Mouse (Mus musculus): ENCODE measurements around the gene Fam163b.

Gene Fam163b

GRCm38 (mm10) chr2:27085801-27086200 is 56.5 kb downstream of the Fam163b start:
- no peak for DNase-seq

DNA sequence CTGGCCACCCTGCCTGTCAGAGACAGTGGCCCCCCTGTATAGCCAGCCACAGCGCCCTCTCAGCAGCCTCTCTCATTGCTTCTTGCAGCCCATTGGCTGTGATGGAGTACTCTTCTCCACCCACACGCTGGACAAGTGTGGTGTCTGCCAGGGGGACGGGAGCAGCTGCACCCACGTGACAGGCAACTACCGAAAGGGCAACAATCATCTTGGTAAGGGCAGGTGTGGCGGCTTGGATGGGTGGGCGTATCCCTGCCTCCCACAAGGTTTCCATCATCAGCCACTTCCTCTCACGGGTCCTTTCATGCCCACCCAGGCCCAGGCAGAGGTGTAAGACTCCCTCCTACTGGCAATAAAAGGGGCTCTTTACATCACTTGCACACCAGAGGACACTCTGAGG is 57.3 kb downstream of the Fam163b start:
- DNase-seq, result peak; percentile 44 to 69

GRCm38 (mm10) chr2:27083761-27084475 is 58.4 kb downstream of the Fam163b start:
- DNase-seq, result no peak

DNA sequence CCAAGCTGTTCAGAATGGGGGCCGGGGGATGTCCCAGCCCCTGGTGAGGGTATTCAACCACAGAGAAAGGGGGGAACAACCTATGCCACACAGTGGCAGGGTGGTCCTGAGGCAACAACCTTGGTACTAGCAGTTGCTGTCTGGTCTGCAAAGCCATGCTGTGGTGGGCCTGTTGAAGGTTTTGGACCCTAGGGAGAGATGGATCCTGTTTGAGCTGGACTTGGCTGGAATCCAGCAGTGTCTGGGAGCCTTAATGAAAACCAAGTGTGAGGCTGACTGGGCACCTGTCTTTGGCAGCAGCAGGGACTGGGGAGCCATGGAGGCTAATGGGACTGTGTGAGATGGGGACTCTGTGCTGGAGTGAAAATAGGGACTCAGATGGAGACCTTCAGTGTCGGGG is 62.6 kb downstream of the Fam163b start:
- no peak for DNase-seq

DNA sequence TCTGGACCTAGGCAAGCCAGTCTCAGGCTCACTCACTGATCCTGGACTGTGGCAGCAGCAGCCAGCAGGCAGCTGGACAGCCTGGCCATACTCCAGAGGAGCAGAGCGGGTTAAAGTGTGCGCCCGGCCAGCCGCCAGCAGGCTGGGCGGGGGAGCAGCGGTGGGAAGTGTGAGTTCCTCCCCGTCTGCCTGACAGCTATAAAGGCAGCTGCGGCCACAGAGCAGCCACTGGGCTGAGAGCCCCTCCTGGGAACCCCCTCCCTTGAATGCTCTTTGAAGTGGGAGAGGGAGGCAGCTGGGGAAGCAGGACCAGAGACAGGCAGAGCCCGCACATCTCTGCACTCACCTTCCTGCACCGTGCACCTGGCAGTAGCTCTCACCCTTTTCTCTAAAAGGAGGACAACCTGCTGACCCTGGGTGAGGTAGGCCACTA is 63.1 kb downstream of the Fam163b start, which contains the start of gene Adamtsl2:
Gene Adamtsl2 (plus strand): TSS at position 228 of the 433 bp plus-strand sequence.
- peak; percentile 61 to 75 for DNase-seq

DNA sequence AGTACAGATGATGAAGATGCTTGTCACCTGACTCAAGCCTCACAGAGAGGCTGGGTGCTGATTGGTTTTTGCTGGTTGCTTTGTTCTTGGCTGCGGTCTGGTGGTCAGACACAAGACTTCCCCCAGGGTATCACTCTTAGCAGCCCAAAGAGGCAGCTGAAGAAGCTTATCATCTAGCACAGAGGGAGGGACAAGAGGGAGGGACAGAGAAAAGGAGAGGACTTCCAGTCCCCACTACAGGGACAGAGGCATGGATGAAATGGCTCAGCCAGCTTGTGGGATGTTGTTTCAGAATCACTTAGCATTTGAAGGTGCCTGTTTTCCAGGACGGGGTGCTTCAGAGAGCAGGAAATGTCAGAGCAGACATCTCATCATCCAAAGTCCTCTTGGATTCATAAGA is 64.0 kb downstream of the Fam163b start:
- no peak for DNase-seq

GRCm38 (mm10) chr2:27077655-27078244 is 64.5 kb downstream of the Fam163b start:
- peak in 1 of 2 experiments; percentile 29 for DNase-seq

- no peak for DNase-seq
Measured at GRCm38 (mm10) chr2:27075485-27075884, 66.8 kb downstream of the Fam163b start.

DNA sequence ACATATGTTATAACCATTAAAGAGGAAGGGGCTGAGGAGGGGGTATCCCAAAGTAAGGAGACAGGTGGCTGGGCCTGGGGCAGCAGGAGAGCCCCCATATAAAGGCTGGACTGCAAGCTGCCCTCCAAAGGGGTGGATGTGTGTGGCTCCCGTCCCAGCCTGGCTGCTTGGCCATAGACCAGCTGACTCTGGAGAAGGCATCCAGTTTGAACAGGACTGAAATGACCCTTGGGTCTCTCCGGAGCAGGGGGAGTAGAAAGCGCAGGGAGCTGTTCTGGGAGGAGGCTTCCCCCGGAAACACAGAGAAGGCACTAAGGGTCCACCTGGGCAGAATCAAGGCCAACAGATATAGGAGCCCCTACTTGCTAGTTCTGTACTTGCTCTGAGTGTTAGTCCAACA is 67.5 kb downstream of the Fam163b start:
- DNase-seq, result no peak

DNA sequence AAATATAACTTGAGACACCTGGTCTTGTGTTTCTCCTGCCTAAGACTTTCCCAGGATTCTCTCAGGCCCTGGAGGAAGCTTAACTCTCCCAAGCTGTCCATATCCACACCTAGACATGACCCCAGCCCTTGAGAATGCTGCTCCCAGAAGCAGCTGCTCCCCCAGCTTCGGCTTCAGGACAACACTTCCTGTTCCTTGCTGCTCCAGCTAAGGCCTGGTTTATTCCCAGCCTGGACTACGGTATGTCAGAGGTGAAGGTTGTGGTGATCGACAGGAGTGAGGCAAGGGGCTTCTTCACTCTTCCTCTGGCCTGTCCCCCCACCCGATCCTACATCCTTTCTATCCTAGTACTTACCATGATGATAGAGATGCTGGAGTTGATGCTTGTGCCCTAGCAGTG is 68.9 kb downstream of the Fam163b start:
- no peak for DNase-seq

DNA sequence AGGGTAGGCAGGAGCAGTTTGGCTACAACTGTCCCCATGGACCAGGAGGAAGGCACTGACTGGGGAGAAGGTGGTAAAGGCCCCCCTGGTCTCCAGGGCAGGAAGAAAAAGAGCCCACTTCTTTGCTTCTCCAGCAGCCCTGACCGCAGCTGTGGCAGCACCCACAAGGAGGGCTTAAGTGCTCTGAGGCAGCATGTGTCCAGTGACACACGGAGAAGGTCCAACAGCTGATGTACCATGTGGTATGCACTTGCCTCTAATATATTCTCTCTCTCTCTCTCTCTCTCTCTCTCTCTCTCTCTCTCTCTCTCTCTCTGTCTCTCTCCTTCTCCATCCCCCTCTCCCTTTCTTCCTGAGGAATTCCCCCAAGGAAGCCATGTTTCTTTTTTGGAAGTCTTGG is 70.3 kb downstream of the Fam163b start, which contains the start of gene Mymk:
Gene Mymk (minus strand): TSS at position 202 of the 400 bp plus-strand sequence.
- DNase-seq, result no peak

- DNase-seq, result no peak
Measured at GRCm38 (mm10) chr2:27071137-27071536, 71.2 kb downstream of the Fam163b start.

DNA sequence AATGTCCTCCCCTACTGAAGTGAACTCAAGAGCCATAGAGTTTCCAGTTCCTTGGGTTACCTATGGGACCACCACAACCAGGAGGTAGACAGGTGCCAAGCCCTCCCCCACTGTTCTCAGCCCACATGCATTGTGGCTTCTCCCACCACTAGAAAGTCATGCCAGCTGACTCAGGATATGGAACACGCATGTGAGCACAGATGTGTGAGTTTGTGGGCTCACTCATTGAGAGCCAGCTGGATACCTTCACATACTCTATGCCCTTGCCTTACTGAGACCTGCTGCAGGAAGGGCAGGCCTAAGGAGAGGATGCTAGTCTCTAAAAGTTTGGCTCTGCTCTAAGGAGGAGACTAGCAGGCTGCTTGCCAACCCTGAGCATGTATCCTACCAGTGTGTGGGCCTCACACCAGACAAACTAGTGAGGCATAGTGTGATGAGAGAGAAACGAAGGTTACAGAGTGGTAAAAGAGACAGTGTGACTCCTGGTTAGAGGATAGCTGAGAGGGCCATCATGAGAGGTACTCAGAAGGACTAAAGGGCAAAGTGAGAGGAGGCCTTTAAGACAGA is 72.0 kb downstream of the Fam163b start:
- DNase-seq, result peak; percentile 43 to 65

GRCm38 (mm10) chr2:27069646-27070045 is 72.6 kb downstream of the Fam163b start:
- no peak for DNase-seq

DNA sequence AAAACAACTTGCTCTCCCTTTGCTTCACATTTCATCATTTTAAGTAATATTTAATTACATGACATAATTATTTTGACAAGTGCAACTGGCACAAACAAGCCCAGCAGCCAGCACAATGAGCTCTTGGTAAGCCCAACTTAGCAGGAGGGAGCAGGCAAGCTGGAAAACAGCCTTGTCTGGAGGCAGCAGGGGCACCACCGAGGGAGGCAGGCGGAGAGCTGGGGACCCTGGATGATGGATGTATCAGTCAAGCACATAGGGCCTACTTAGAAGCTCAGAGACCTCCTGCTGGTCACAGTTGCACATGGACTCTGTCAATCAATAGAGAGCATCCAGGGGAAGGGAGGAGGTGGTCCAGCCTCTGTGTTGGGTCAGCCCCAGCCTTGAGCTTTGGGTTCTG is 74.3 kb downstream of the Fam163b start:
- no peak for DNase-seq

GRCm38 (mm10) chr2:27067124-27067523 is 75.2 kb downstream of the Fam163b start:
- no peak for DNase-seq
